Mouse (Mus musculus) gastrocnemius, postnatal 36 days (tissue): Measurements from ENCODE around the gene Pcca. TPM values are rescaled to one million over a fixed set of nuclear protein-coding genes. Genes with fewer than 3 reads are reported as not detected.

Experiments
- DNase-seq, 2 experiments: peaks; one replicate each; pipeline ENCODE4 v3.0.0; 2022
- intact Hi-C: fragments of 180-260 bp; cut with DNase I; formaldehyde crosslinking; loops from one replicate; pipeline ENCODE4 v1.15.1; 2025
- total RNA-seq, 2 experiments: library from RNA; stranded (reverse); gene quantifications; 2 replicates each; pipeline ENCODE4 v1.2.3; 2021

Gene Pcca
- total RNA-seq, 2 experiments from 2014 or later: 42.3 to 42.5 TPM

- intact Hi-C loops: no loop called here
- no peak for DNase-seq
Measured at GRCm38 (mm10) chr14:122726456-122726855, 192.3 kb downstream of the Pcca start.

GRCm38 (mm10) chr14:122729431-122730073 is 195.4 kb downstream of the Pcca start:
- intact Hi-C loops: no loop called here
- DNase-seq: no peak

GRCm38 (mm10) chr14:122730921-122731551 is 196.9 kb downstream of the Pcca start:
- DNase-seq: no peak
- intact Hi-C loops: no loop called here

GRCm38 (mm10) chr14:122736806-122737205 is 202.7 kb downstream of the Pcca start:
- no peak for DNase-seq
- intact Hi-C loops: no loop called here

- no peak for DNase-seq
- intact Hi-C loops: no loop called here
Measured at GRCm38 (mm10) chr14:122747860-122748842, 214.0 kb downstream of the Pcca start.

GRCm38 (mm10) chr14:122751552-122751951 is 217.4 kb downstream of the Pcca start:
- intact Hi-C loops: no loop called here
- DNase-seq: no peak

GRCm38 (mm10) chr14:122753278-122753677 is 219.2 kb downstream of the Pcca start:
- intact Hi-C loops: no loop called here
- DNase-seq: no peak

GRCm38 (mm10) chr14:122754311-122754710 is 220.2 kb downstream of the Pcca start:
- DNase-seq: no peak
- intact Hi-C loops: no loop called here

- intact Hi-C loops: no loop called here
- DNase-seq: no peak
Measured at GRCm38 (mm10) chr14:122755559-122755958, 221.4 kb downstream of the Pcca start.

GRCm38 (mm10) chr14:122756671-122757070 is 222.5 kb downstream of the Pcca start:
- DNase-seq: no peak
- intact Hi-C loops: no loop called here

- DNase-seq: no peak
- intact Hi-C loops: no loop called here
Measured at GRCm38 (mm10) chr14:122759890-122760289, 225.8 kb downstream of the Pcca start.

- DNase-seq: no peak
- intact Hi-C loops: no loop called here
Measured at GRCm38 (mm10) chr14:122760803-122761202, 226.7 kb downstream of the Pcca start.

- intact Hi-C loops: no loop called here
- no peak for DNase-seq
Measured at GRCm38 (mm10) chr14:122762603-122763002, 228.5 kb downstream of the Pcca start.

- intact Hi-C loops: no loop called here
- no peak for DNase-seq
Measured at GRCm38 (mm10) chr14:122765951-122766350, 231.8 kb downstream of the Pcca start.

- intact Hi-C loops: no loop called here
Measured at GRCm38 (mm10) chr14:122766448-122766847, 232.3 kb downstream of the Pcca start.

GRCm38 (mm10) chr14:122784701-122785100 is 250.6 kb downstream of the Pcca start:
- no peak for DNase-seq

More at GRCm38 (mm10) chr14:122766448-122766847, 232.3 kb downstream of the Pcca start:
- DNase-seq: no peak

GRCm38 (mm10) chr14:122788199-122788598 is 254.1 kb downstream of the Pcca start:
- intact Hi-C loops: no loop called here
- DNase-seq: no peak

More at GRCm38 (mm10) chr14:122784701-122785100, 250.6 kb downstream of the Pcca start:
- intact Hi-C loops: no loop called here

- no peak for DNase-seq
- intact Hi-C loops: no loop called here
Measured at GRCm38 (mm10) chr14:122790111-122790510, 256.0 kb downstream of the Pcca start.

GRCm38 (mm10) chr14:122793368-122793767 is 259.2 kb downstream of the Pcca start:
- no peak for DNase-seq
- intact Hi-C loops: no loop called here

- no peak for DNase-seq
- intact Hi-C loops: no loop called here
Measured at GRCm38 (mm10) chr14:122800296-122800695, 266.2 kb downstream of the Pcca start.

- no peak for DNase-seq
- intact Hi-C loops: no loop called here
Measured at GRCm38 (mm10) chr14:122821002-122821401, 286.9 kb downstream of the Pcca start.
